In the genomic region with DNA sequence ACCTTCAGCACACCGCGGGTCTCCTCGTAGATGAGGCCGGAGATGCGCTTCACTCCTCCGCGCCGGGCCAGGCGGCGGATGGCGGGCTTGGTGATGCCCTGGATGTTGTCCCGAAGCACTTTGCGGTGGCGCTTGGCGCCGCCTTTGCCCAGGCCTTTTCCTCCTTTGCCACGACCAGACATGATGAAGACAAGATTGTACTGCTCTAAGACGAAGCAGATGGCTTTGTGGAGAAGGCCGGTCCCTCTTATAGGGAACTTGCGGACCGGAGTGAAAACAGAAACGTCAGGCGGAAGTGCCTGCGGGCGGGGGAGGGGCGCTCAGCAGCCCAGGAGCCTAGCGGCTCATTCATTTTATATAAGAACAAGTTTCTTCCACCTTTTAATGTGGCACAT, we compare ENCODE assay signal across 8 mouse cellular contexts. TPM values are rescaled to one million over a fixed set of nuclear protein-coding genes. Genes with fewer than 3 reads are reported as not detected.
DNase-seq lines count a peak whose midpoint lies in the region; ATAC-seq lines count a peak whose summit lies in the region.
"Not testable (repeated sequence)": the region's sequence is repeated elsewhere in the genome, so short reads cannot be mapped to it uniquely, and the experiment has no call there.

A gene (minus strand): TSS at position 221 of the 395 bp plus-strand sequence.

- WGBS in embryonic facial prominence, embryonic 12.5 days, result under 1% methylated on average over 27 of the region's 27 CpGs
- WGBS in midbrain, embryonic 11.5 days, result 0% methylated on average over 23 of the region's 27 CpGs

- H3K27me3 ChIP-seq in embryonic facial prominence, embryonic 12.5 days; midbrain, embryonic 11.5 days (ENCODE audit: control insufficient read depth, insufficient read depth, low read length): not testable (repeated sequence)

- peak within 1 kb of the TSS; percentile 77 for H3K4me2 ChIP-seq in embryonic facial prominence, embryonic 12.5 days (replicated peaks)
- H3K4me2 ChIP-seq in midbrain, embryonic 11.5 days, result peak within 1 kb of the TSS; percentile 66

- peak within 1 kb of the TSS; percentile 48 for H3K4me3 ChIP-seq in embryonic facial prominence, embryonic 12.5 days
- H3K4me3 ChIP-seq in midbrain, embryonic 11.5 days (ENCODE audit: low read depth, low read length), result peak within 1 kb of the TSS; percentile 37

- H3K4me1 ChIP-seq in embryonic facial prominence, embryonic 12.5 days, result peaks cover 13% of the 10 kb centered on the region; the same call in 1 of the 2 replicates
- H3K4me1 ChIP-seq in midbrain, embryonic 11.5 days (ENCODE audit: control insufficient read depth, insufficient read depth, low read length), result peaks cover 11% of the 10 kb centered on the region

- intact Hi-C loops in left cerebral cortex, postnatal 4 days (cut with DNase I), result not testable (repeated sequence)

- peak; percentile 29; the same call in 1 of the 2 replicates for ATAC-seq in embryonic facial prominence, embryonic 12.5 days (ENCODE audit: insufficient number of reproducible peaks, insufficient read depth, low FRiP score, low TSS enrichment)
- peak; percentile 61 for ATAC-seq in midbrain, embryonic 11.5 days (ENCODE audit: low FRiP score)

- H3K9ac ChIP-seq in embryonic facial prominence, embryonic 12.5 days, result peak within 1 kb of the TSS; percentile 68
- H3K9ac ChIP-seq in midbrain, embryonic 11.5 days (ENCODE audit: low read length), result peak within 1 kb of the TSS; percentile 63

- not testable (repeated sequence) for H3K36me3 ChIP-seq in embryonic facial prominence, embryonic 12.5 days; midbrain, embryonic 11.5 days (ENCODE audit: control insufficient read depth, insufficient read depth, low read length)

- peak within 1 kb of the TSS; percentile 95 for H3K27ac ChIP-seq in embryonic facial prominence, embryonic 12.5 days
- H3K27ac ChIP-seq in midbrain, embryonic 11.5 days (ENCODE audit: low read depth, low read length), result peak within 1 kb of the TSS; percentile 88

- H3K9me3 ChIP-seq in embryonic facial prominence, embryonic 12.5 days; midbrain, embryonic 11.5 days (ENCODE audit: control insufficient read depth, low read length): not testable (repeated sequence)

- peak; percentile 94 for DNase-seq in adrenal gland, postnatal 25 days
- DNase-seq in heart, adult 11 months, result peak; percentile 100
- peak; percentile 88 for DNase-seq in kidney, adult 11 months
- peak; percentile 97 for DNase-seq in left cerebral cortex, postnatal 4 days
- DNase-seq in midbrain, embryonic 11.5 days (ENCODE audit: low spot score, missing footprints), result peak; percentile 100
- peak; percentile 96 for DNase-seq in right cerebral cortex, postnatal 4 days
- peak; percentile 96 for DNase-seq in yolk sac, embryonic 10.5 days (ENCODE audit: low spot score)

RNA-seq across cellular contexts. Expression of the gene that starts here (rescaled TPM):
- total RNA-seq in adrenal gland, postnatal 25 days (2021), result 82.8 and 97.8 TPM in 2 replicates
- 26.8 and 29.2 TPM in 2 replicates for polyA plus RNA-seq in embryonic facial prominence, embryonic 12.5 days (2016; fragmentation: Nextera tagmentation; extraction: Ambion mirVana)
- 10 to 100 TPM; 89.3 to 89.6 TPM for total RNA-seq in left cerebral cortex, postnatal 4 days (2021)
- 43.8 and 43.9 TPM in 2 replicates for polyA plus RNA-seq in midbrain, embryonic 11.5 days (2014; fragmentation: Nextera tagmentation; extraction: Ambion mirVana)

Comparison
In these comparisons a context has a peak if more than half of its experiments do, and no peak if none do; other contexts are left out.
1. Peak in every context shown above with its lines: DNase-seq, ATAC-seq, H3K4me3 ChIP-seq and H3K27ac ChIP-seq.